Mouse (Mus musculus) stomach, embryonic 16.5 days (tissue): ENCODE data around the gene P3h3. TPM values are rescaled to one million over a fixed set of nuclear protein-coding genes. Genes with fewer than 3 reads are reported as not detected.
"Not testable (repeated sequence)": the region's sequence is repeated elsewhere in the genome, so short reads cannot be mapped to it uniquely, and the experiment has no call there.

Experiments
- ATAC-seq: fragments of 200-750 bp; cut with Nextera tagmentation; 2 replicates; pipeline ENCODE4 v1.8.0; 2017; ENCODE audit warnings: moderate number of reproducible peaks, moderate TSS enrichment; ENCODE audit not compliant: insufficient read depth, low FRiP score
- H3K27ac ChIP-seq: fragments of 300-500 bp; sonication (generic); 2 replicates; pipeline ENCODE4 v1.5.1; 2014; ENCODE audit warnings: low read length
- H3K27me3 ChIP-seq: fragments of 300-500 bp; sonication (generic); 2 replicates; pipeline ENCODE4 v1.6.1; 2014; ENCODE audit warnings: low read length, control low read depth, mixed read lengths; ENCODE audit not compliant: control insufficient read depth, insufficient read depth
- H3K36me3 ChIP-seq: fragments of 300-500 bp; sonication (generic); 2 replicates; pipeline ENCODE4 v1.6.1; 2014; ENCODE audit warnings: low read length; ENCODE audit not compliant: control insufficient read depth, insufficient read depth
- H3K4me1 ChIP-seq: fragments of 300-500 bp; sonication (generic); 2 replicates; pipeline ENCODE4 v1.6.1; 2014; ENCODE audit warnings: low read length, control low read depth, mixed read lengths; ENCODE audit not compliant: control insufficient read depth, insufficient read depth
- H3K4me2 ChIP-seq: fragments of 300-500 bp; sonication (generic); 2 replicates; pipeline ENCODE4 v1.6.1; 2014; ENCODE audit warnings: low read depth, low read length, mixed read lengths
- H3K4me3 ChIP-seq: fragments of 300-500 bp; sonication (generic); replicated peaks from 2 replicates; pipeline ENCODE4 v1.5.1; 2014; ENCODE audit warnings: mild to moderate bottlenecking, low read length
- H3K9ac ChIP-seq: fragments of 300-500 bp; sonication (generic); 2 replicates; pipeline ENCODE4 v1.6.1; 2014; ENCODE audit warnings: low read length
- H3K9me3 ChIP-seq: fragments of 300-500 bp; sonication (generic); replicated peaks from 2 replicates; pipeline ENCODE4 v1.6.1; 2016; ENCODE audit warnings: low read length, control low read depth; ENCODE audit not compliant: control insufficient read depth
- WGBS: fragments of 180-500 bp; shearing (Covaris S2); extraction: QIAGEN DNeasy Blood & Tissue Kit; methylation state at CpG from one replicate; pipeline ENCODE4 v1.1.7; 2014; 5-methylcytosine and 5-hydroxymethylcytosine counted together
- polyA plus RNA-seq: library from polyadenylated mRNA; unstranded; fragments of >200 nt; fragmentation: Nextera tagmentation; extraction: Ambion mirVana; gene quantifications from 2 replicates; pipeline ENCODE4 v1.2.1, GENCODE M21; 2015

P3h3 gene
- polyA plus RNA-seq, 1 experiment from 2014 or later: 9.9 TPM

DNA sequence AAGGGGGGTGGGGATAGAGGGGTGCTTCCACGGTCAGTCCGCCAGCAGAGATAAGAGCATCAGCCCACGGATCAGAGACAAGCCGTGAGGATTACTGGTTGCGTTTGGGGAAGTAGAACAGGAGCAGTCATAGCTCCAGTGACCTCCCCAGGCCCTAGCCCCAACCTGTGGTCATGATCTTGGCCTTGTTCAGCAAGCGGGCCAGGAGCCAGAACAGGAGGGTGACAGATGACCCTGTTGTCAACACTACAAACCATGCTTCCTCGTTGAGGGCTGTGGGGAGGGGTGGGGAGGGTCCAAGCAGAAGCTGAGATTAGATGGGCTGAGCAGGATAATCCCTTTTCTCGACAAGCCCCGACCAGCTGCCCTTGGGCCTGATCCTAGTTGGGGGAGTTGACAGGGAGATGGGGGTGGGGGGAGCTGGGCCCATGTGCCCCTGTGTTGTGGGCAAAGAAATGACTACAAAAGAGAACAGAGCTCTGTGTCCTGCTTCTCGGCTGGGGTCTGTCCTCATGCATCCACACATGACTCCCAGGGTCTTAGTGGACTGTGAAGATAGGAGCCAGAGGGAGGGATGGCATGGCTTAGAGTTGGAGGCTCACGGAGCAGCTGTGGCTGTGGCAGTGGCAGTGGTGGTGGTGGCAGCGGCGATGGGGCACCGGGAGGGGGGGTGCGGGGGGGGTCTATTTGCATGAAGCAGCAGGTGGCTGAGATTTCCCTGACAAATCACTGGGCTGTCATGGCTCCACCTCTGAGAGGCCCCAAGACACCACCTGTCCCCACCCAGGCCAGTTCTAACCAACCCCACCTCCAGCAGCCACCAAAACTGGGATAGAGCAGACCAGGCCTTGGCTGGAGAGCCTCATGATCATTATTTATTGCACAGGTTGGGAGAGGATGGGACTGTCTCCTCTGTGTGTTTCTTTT is 17.0 kb downstream of the P3h3 start, which contains the start of gene Gnb3:
Gene Gnb3, minus strand, starts transcription at position 35 of the 927 bp plus-strand sequence.
- WGBS: 28% methylated on average over 15 of the region's 15 CpGs
- no peak within 1 kb of the TSS for H3K4me3 ChIP-seq
- ATAC-seq: peak; percentile 7; the same call in 1 of the 2 replicates
- H3K36me3 ChIP-seq: 0 out of 2 replicates have a peak, but pooled peaks cover 6% of the 10 kb centered on the region
- H3K4me2 ChIP-seq: no peak within 1 kb of the TSS
- H3K27ac ChIP-seq: no peak within 1 kb of the TSS
- H3K9ac ChIP-seq: peak within 1 kb of the TSS; percentile 37
- no peaks in the 10 kb centered on the region for H3K9me3 ChIP-seq
- H3K4me1 ChIP-seq: peaks cover 18% of the 10 kb centered on the region
- H3K27me3 ChIP-seq: no peaks in the 10 kb centered on the region

DNA sequence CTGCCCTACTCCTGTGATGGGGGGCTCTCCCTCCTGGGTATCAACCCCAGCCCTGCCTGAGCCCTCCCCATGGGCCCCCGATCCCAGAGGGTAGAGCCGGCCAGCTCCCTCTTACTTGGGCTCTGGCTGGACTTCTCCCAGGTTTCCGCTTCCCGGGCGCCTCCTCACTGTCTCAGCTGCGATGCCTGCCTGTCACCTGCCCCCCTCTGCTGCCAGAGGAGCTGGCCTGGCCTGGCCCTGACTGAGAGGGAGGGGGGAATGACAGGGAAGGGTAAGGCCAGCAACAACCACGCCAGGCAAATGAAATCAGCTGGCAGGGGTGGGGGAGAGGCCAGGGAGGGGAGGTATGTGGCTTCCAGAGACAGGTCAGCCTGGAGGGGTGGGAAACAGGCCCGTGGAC is 17.7 kb downstream of the P3h3 start:
- Histone ChIP-seq H3K9ac (peak overlapping the region; percentile 37), H3K4me2 (no peak overlapping the region), H3K27me3 (no peaks in the 10 kb centered on the region), H3K4me3 (no peak overlapping the region), H3K36me3 (0 out of 2 replicates have a peak, but pooled peaks cover 2% of the 10 kb centered on the region), H3K4me1 (peaks cover 18% of the 10 kb centered on the region), H3K9me3 (no peaks in the 10 kb centered on the region), H3K27ac (no peak overlapping the region)
- ATAC-seq: peak; percentile 6; the same call in 1 of the 2 replicates
- 11% methylated on average over 8 of the region's 8 CpGs for WGBS

DNA sequence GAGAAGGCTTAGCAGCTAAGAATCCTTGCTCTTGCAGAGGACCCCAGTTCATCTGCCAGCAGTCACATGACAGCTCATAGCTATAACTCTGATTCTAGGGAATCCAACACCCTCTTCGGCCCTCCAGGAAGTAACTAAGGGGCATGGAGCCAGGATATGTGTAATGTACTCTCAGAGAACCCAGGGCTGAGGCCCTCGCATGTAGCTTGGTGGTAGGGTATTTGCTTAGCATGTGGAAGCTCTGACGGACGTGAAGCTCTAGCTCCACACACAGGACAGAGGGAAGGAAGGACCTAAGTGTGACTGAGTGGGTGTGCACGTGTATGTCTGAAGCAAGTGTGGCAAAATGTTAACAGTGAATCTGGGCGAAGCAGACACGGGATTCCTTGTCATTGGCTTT is 21.1 kb downstream of the P3h3 start:
- peaks cover 18% of the 10 kb centered on the region for H3K4me1 ChIP-seq
- no peak overlapping the region for H3K4me2 ChIP-seq
- H3K4me3 ChIP-seq: no peak overlapping the region
- H3K9ac ChIP-seq: 0 out of 2 replicates have a peak overlapping the region, but pooled peaks have one; percentile 15
- WGBS: 69% methylated on average over 7 of the region's 7 CpGs
- H3K27me3 ChIP-seq: no peaks in the 10 kb centered on the region
- H3K9me3 ChIP-seq: no peaks in the 10 kb centered on the region
- 0 out of 2 replicates have a peak, but pooled peaks cover 3% of the 10 kb centered on the region for H3K36me3 ChIP-seq
- no peak for ATAC-seq
- no peak overlapping the region for H3K27ac ChIP-seq

DNA sequence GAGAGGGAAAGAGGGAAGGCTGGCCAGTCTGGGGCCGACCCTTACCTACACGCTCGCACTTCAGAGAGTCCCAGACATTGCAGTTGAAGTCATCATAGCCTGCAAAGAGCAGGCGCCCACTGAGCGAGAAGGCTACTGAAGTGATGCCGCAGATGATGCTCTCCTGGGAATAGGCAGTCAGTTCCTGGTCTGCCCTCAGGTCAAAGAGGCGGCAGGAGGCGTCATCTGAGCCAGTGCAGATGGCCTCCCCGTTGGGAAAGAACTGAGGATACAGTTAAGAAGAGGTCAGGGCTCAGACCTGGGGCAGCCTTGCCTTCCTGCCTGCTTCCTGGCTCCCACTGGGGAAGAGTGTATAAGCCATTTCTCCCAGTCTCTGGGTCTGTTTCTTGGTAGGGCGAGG is 22.0 kb downstream of the P3h3 start:
- H3K9me3 ChIP-seq: no peaks in the 10 kb centered on the region
- no peak overlapping the region for H3K9ac ChIP-seq
- ATAC-seq: no peak
- H3K4me3 ChIP-seq: no peak overlapping the region
- peaks cover 25% of the 10 kb centered on the region for H3K4me1 ChIP-seq
- no peak overlapping the region for H3K4me2 ChIP-seq
- no peaks in the 10 kb centered on the region for H3K27me3 ChIP-seq
- H3K27ac ChIP-seq: peak overlapping the region; percentile 21; the same call in 1 of the 2 replicates
- 62% methylated on average over 10 of the region's 10 CpGs for WGBS
- H3K36me3 ChIP-seq: 0 out of 2 replicates have a peak, but pooled peaks cover 3% of the 10 kb centered on the region

DNA sequence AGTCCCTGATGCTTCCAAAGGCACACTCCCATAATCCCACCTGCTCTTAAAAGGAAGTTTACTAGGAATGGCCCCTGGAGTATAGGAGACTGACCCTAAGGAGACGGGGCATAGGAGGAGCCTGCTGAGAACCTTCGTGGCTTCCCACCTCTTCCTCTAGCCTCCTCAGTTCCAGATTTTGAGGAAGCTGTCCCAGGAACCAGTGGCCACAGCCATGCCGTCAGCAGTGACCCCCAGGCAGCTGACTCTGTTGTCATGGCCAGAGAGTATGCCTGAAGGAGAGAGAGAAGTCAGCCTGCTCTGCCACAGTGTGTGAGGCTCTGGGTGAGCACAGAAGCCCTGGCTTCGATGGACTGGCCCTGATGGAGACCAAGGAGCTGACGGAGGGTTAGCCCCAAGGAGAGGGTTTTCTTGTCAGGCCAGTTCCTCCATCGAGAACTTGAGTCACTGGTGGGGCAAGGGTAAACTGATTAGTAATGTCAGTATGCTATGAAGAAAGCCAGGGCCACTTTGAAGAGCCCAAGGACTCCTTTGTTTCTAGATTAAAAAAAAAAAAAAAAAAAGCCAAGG is 23.0 kb downstream of the P3h3 start:
- H3K27me3 ChIP-seq: no peaks in the 10 kb centered on the region
- ATAC-seq: no peak
- no peak overlapping the region for H3K4me2 ChIP-seq
- 0 out of 2 replicates have a peak, but pooled peaks cover 3% of the 10 kb centered on the region for H3K36me3 ChIP-seq
- peaks cover 21% of the 10 kb centered on the region for H3K4me1 ChIP-seq
- peak overlapping the region; percentile 14; the same call in 1 of the 2 replicates for H3K9ac ChIP-seq
- H3K4me3 ChIP-seq: no peak overlapping the region
- H3K9me3 ChIP-seq: no peaks in the 10 kb centered on the region
- H3K27ac ChIP-seq: peak overlapping the region; percentile 39; the same call in 1 of the 2 replicates
- WGBS: 74% methylated on average over 6 of the region's 6 CpGs

DNA sequence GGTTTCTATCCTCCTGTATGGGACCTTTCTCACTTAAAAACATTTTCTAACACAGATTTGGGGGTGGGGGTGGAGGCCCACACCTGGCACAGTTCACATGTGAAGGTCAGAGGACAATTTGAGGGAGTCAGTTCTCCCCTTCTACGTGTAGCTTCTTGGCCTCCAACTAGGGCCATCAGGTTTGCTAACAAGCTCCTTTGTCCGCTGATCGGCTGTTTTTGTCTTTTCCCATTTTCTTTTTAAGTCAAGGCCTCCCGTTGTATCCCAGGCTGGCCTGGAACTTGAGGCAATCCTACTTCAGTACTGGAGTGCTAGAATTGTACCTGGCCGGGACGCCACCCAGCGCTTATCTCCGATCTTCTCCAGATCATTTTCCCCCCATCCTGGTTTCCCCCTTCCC is 25.9 kb downstream of the P3h3 start:
- 94% methylated on average over 8 of the region's 8 CpGs for WGBS
- no peaks in the 10 kb centered on the region for H3K27me3 ChIP-seq
- H3K4me2 ChIP-seq: no peak overlapping the region

DNA sequence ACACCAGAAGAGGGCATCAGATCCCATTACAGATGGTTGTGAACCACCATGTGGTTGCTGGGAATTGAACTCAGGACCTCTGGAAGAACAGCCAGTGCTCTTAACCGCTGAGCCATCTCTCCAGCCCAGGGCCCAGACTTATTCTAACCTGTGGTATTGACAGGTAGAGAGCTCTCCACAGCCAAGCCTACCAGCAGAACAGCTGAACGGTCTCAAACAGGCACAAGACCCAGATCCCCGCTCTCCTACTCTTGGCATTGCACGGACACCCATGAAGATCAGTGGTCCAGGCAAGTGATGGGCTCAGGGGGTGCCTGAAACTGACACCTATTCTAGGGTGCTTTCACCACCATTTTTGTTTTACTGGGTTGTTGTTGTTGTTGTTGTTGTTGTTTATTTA is 26.4 kb downstream of the P3h3 start:
- 95% methylated on average over 4 of the region's 4 CpGs for WGBS
- ATAC-seq, H3K36me3 ChIP-seq, H3K27ac ChIP-seq, H3K9ac ChIP-seq, H3K9me3 ChIP-seq, H3K27me3 ChIP-seq: not testable (repeated sequence)
- Histone ChIP-seq H3K4me2 (peak overlapping the region; percentile 69; the same call in 1 of the 2 replicates), H3K4me3 (peak overlapping the region; percentile 68; the same call in 1 of the 2 replicates), H3K4me1 (peaks cover 19% of the 10 kb centered on the region)

More for the DNA sequence above, 25.9 kb downstream of the P3h3 start:
- 0 out of 2 replicates have a peak, but pooled peaks cover 3% of the 10 kb centered on the region for H3K36me3 ChIP-seq
- H3K4me1 ChIP-seq: peaks cover 20% of the 10 kb centered on the region
- H3K27ac ChIP-seq: no peak overlapping the region
- no peak overlapping the region for H3K4me3 ChIP-seq
- H3K9ac ChIP-seq: no peak overlapping the region
- no peaks in the 10 kb centered on the region for H3K9me3 ChIP-seq
- ATAC-seq: no peak

DNA sequence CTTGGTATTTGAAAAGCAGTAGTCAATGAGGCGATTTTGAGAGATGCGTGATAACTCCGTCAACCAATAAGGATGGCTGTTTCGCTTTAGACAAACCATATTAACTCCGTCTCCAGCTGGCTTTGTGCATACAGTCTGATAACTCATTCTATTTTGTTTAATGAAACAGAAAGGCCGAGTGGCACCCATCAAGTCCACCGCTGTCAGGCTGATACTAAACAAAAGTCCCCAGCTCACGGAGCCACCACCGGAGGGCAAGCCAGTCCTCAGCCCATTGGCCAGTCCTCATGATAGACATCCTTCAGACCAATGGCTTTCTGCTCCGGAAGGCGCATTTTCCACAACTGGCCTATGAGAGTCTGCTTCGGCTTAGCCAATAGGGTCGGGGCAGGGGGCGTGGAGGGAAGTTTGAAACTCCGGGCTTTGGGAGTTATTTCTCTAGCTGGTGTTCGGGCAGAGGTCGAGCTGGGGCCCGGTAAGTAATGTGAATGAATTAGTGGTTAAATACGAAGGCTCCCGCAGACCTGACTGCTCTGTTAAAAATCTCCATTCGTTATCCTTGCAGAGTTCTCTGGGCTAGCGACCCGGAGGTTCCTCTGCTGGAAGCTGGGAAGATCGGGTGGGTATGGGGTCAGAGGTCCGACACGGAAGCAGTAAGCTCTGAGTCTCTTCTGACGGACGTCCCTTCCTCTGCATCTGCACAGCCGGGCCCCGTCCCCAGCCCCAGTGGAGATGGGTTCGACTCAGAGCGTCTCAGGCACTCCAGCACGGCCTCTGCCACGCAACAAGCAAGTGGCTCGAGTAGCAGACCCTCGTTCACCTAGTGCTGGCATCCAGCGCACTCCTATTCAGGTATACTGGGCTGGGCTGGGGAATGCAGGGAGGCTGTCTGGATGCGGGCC is 27.5 kb downstream of the P3h3 start:
- peak overlapping the region; percentile 68 for H3K4me3 ChIP-seq
- peak overlapping the region; percentile 69 for H3K4me2 ChIP-seq
- peak overlapping the region; percentile 82 for H3K9ac ChIP-seq
- H3K9me3 ChIP-seq: no peaks in the 10 kb centered on the region
- under 1% methylated on average over 38 of the region's 38 CpGs for WGBS
- no peaks in the 10 kb centered on the region for H3K27me3 ChIP-seq
- H3K4me1 ChIP-seq: peaks cover 16% of the 10 kb centered on the region
- peak overlapping the region; percentile 98 for H3K27ac ChIP-seq
- peak; percentile 85 for ATAC-seq
- peaks cover 11% of the 10 kb centered on the region; the same call in 1 of the 2 replicates for H3K36me3 ChIP-seq
